Mouse (Mus musculus) CH12.LX (cell line): ENCODE results near the gene Tgm1. TPM values are rescaled to one million over a fixed set of nuclear protein-coding genes. Genes with fewer than 3 reads are reported as not detected.

Experiments used
- DNase-seq: peaks from one replicate; pipeline ENCODE4 v3.0.0-alpha.2; 2013; ENCODE audit errors: extremely low read depth
- H3K27ac ChIP-seq: 2 replicates; pipeline ENCODE4 v1.5.1; 2012; ENCODE audit warnings: low read depth, mild to moderate bottlenecking, control low read depth, moderate library complexity; ENCODE audit not compliant: insufficient read depth
- H3K27me3 ChIP-seq: replicated peaks from 2 replicates; pipeline ENCODE3; 2012; ENCODE audit warnings: inconsistent platforms
- H3K36me3 ChIP-seq, 2 experiments: replicated peaks in 1 of 2; 2 replicates each; pipeline versions ENCODE3 to v1.6.1; 2012; ENCODE audit warnings: inconsistent platforms in 1 of 2, low read length in 1 of 2, mild to moderate bottlenecking in 1 of 2, mixed read lengths in 1 of 2, moderate library complexity in 1 of 2; ENCODE audit not compliant: control insufficient read depth in 1 of 2, insufficient read depth in 1 of 2
- H3K4me1 ChIP-seq, 2 experiments: 2 replicates each; pipeline ENCODE4 v1.6.1; 2012; ENCODE audit warnings: inconsistent platforms in 1 of 2, moderate library complexity in 1 of 2; ENCODE audit not compliant: insufficient read depth in 2 of 2, control insufficient read depth in 1 of 2
- H3K4me2 ChIP-seq: 2 replicates; pipeline ENCODE4 v1.6.1; 2012; ENCODE audit warnings: low read depth, mild to moderate bottlenecking, control low read depth; ENCODE audit not compliant: poor library complexity, insufficient read depth, severe bottlenecking
- H3K4me3 ChIP-seq, 3 experiments: fragments of 150-350 bp in 1 of 3; sonication (generic) in 1 of 3; replicated peaks in 1 of 3; 2 replicates each; pipeline versions ENCODE3 to v1.5.1; 2011 to 2012; ENCODE audit warnings: low read depth in 2 of 3, low read length in 2 of 3, mild to moderate bottlenecking in 2 of 3, moderate library complexity in 2 of 3, control low read depth in 1 of 3, improper control_type of control experiment in 1 of 3, inconsistent platforms in 1 of 3, mixed read lengths in 1 of 3; ENCODE audit not compliant: poor library complexity in 1 of 3
- H3K79me2 ChIP-seq: replicated peaks from 2 replicates; pipeline ENCODE4 v1.6.1; 2012; ENCODE audit warnings: mild to moderate bottlenecking, moderate library complexity; ENCODE audit not compliant: control insufficient read depth, poor library complexity, insufficient read depth, severe bottlenecking; ENCODE audit errors: extremely low read depth
- H3K9ac ChIP-seq: 2 replicates; pipeline ENCODE4 v1.6.1; 2012; ENCODE audit warnings: low read depth, mild to moderate bottlenecking, control low read depth, moderate library complexity; ENCODE audit not compliant: insufficient read depth
- H3K9me3 ChIP-seq: replicated peaks from 2 replicates; pipeline ENCODE3; 2012; ENCODE audit warnings: low read length, inconsistent platforms, mixed read lengths
- BHLHE40 ChIP-seq: IDR thresholded peaks from 2 replicates; pipeline ENCODE4 v1.6.1; 2011; ENCODE audit warnings: mild to moderate bottlenecking, low read depth, low read length, improper control_type of control experiment
- CHD1 ChIP-seq: IDR thresholded peaks from 2 replicates; pipeline ENCODE4 v1.6.1; 2012; ENCODE audit warnings: low read depth, low read length, improper control_type of control experiment, inconsistent platforms
- CHD2 ChIP-seq: IDR thresholded peaks from 2 replicates; pipeline ENCODE4 v1.6.1; 2011; ENCODE audit warnings: low read length, improper control_type of control experiment
- E2F4 ChIP-seq: IDR thresholded peaks from 2 replicates; pipeline ENCODE4 v1.6.1; 2011; ENCODE audit warnings: low read depth, low read length, improper control_type of control experiment; ENCODE audit not compliant: insufficient replicate concordance
- ELF1 ChIP-seq: IDR thresholded peaks from 2 replicates; pipeline ENCODE4 v1.6.1; 2014; ENCODE audit warnings: low read depth, mild to moderate bottlenecking, inconsistent platforms, low read length, improper control_type of control experiment
- ETS1 ChIP-seq: conservative IDR thresholded peaks from 2 replicates; pipeline ENCODE4 v1.6.1; 2012; ENCODE audit warnings: low read depth, mild to moderate bottlenecking, inconsistent platforms, low read length, improper control_type of control experiment, moderate library complexity
- GABPA ChIP-seq: IDR thresholded peaks from 2 replicates; pipeline ENCODE4 v1.6.1; 2012; ENCODE audit warnings: low read depth, low read length, improper control_type of control experiment, inconsistent platforms; ENCODE audit not compliant: insufficient replicate concordance
- IRF4 ChIP-seq: IDR thresholded peaks from 2 replicates; pipeline ENCODE4 v1.6.1; 2014; ENCODE audit warnings: low read depth, mild to moderate bottlenecking, inconsistent platforms, low read length, improper control_type of control experiment
- JUN ChIP-seq: IDR thresholded peaks from 2 replicates; pipeline ENCODE4 v1.6.1; 2011; ENCODE audit warnings: low read depth, mild to moderate bottlenecking, low read length, improper control_type of control experiment, moderate library complexity; ENCODE audit not compliant: insufficient read depth
- MAFK ChIP-seq: IDR thresholded peaks from 2 replicates; pipeline ENCODE4 v1.6.1; 2011; ENCODE audit warnings: low read length, improper control_type of control experiment; ENCODE audit not compliant: insufficient replicate concordance
- MAZ ChIP-seq: IDR thresholded peaks from 2 replicates; pipeline ENCODE4 v1.6.1; 2012; ENCODE audit warnings: low read depth, mild to moderate bottlenecking, inconsistent platforms, low read length, improper control_type of control experiment, moderate library complexity
- MEF2A ChIP-seq: IDR thresholded peaks from 2 replicates; pipeline ENCODE4 v1.6.1; 2014; ENCODE audit warnings: low read depth, mild to moderate bottlenecking, inconsistent platforms, low read length, improper control_type of control experiment, borderline replicate concordance
- MXI1 ChIP-seq: IDR thresholded peaks from 2 replicates; pipeline ENCODE4 v1.6.1; 2011; ENCODE audit warnings: mild to moderate bottlenecking, low read depth, low read length, improper control_type of control experiment
- MYC ChIP-seq: IDR thresholded peaks from 2 replicates; pipeline ENCODE4 v1.6.1; 2011; ENCODE audit warnings: low read depth, mild to moderate bottlenecking, improper control_type of control experiment, low read length
- NRF1 ChIP-seq: IDR thresholded peaks from 2 replicates; pipeline ENCODE4 v1.6.1; 2014; ENCODE audit warnings: low read depth, mild to moderate bottlenecking, inconsistent platforms, low read length, improper control_type of control experiment, moderate library complexity
- PAX5 ChIP-seq: IDR thresholded peaks from 2 replicates; pipeline ENCODE4 v1.6.1; 2012; ENCODE audit warnings: low read length, inconsistent platforms, mixed read lengths
- POLR2AphosphoS2 ChIP-seq: IDR thresholded peaks from 2 replicates; pipeline ENCODE4 v1.6.1; 2011; ENCODE audit warnings: low read depth, low read length, improper control_type of control experiment
- UBTF ChIP-seq: IDR thresholded peaks from 2 replicates; pipeline ENCODE4 v1.6.1; 2012; ENCODE audit warnings: low read depth, mild to moderate bottlenecking, inconsistent platforms, low read length, improper control_type of control experiment, moderate library complexity
- USF1 ChIP-seq: IDR thresholded peaks from 2 replicates; pipeline ENCODE4 v1.6.1; 2014; ENCODE audit warnings: low read depth, mild to moderate bottlenecking, inconsistent platforms, low read length, improper control_type of control experiment
- USF2 ChIP-seq: conservative IDR thresholded peaks from 2 replicates; pipeline ENCODE4 v1.6.1; 2011; ENCODE audit warnings: low read depth, low read length, improper control_type of control experiment
- ZC3H11A ChIP-seq: IDR thresholded peaks from 2 replicates; pipeline ENCODE4 v1.6.1; 2012; ENCODE audit warnings: low read depth, mild to moderate bottlenecking, inconsistent platforms, low read length, improper control_type of control experiment
- ZMIZ1 ChIP-seq: IDR thresholded peaks from 2 replicates; pipeline ENCODE4 v1.6.1; 2012; ENCODE audit warnings: low read depth, mild to moderate bottlenecking, inconsistent platforms, low read length, improper control_type of control experiment
- ZNF384 ChIP-seq: IDR thresholded peaks from 2 replicates; pipeline ENCODE4 v1.6.1; 2012; ENCODE audit warnings: low read depth, low read length, improper control_type of control experiment, inconsistent platforms
- dilution Hi-C: fragments of 300-500 bp; cut with MboI; formaldehyde crosslinking; loops from 2 replicates; pipeline ENCODE4 v1.14.3; 2020; ENCODE audit warnings: low sequenced_read_pairs; ENCODE audit not compliant: extremely low pct_unique_long_range_greater_than_20kb, extremely low pct_ligation_motif_present
- in situ Hi-C: fragments of 300-500 bp; cut with MboI; formaldehyde crosslinking; loops from 3 replicates; pipeline ENCODE4 v1.14.3; 2019; ENCODE audit warnings: low sequenced_read_pairs, low pct_ligation_motif_present, low pct_unique_long_range_greater_than_20kb, mixed read lengths
- polyA plus RNA-seq: library from polyadenylated mRNA; unstranded; fragments of >175 nt; gene quantifications from 2 replicates; pipeline ENCODE4 v1.2.1, GENCODE M21; 2012; ENCODE audit warnings: low read depth; ENCODE audit not compliant: insufficient read length
- total RNA-seq, 2 experiments: library from RNA; depleted of rRNA; stranded (reverse); fragments of 300-350 nt in 1 of 2; fragments of >200 nt in 1 of 2; gene quantifications; 2 replicates each; pipeline ENCODE4 v1.2.3; 2012 to 2014

Gene Tgm1
- total and polyA plus RNA-seq, 3 experiments, result 0.07 to 0.14 TPM; not detected in 1

- dilution Hi-C loops, result no loop called here
- no peak for TF ChIP-seq IRF4
- no peak for TF ChIP-seq MEF2A
- TF ChIP-seq CHD2, result no peak
- TF ChIP-seq ETS1, result no peak
- no peak for TF ChIP-seq USF1
- TF ChIP-seq USF2, result no peak
- no peak for TF ChIP-seq PAX5
- no peak for TF ChIP-seq MAFK
- TF ChIP-seq POLR2AphosphoS2, result no peak
- no peak for TF ChIP-seq MXI1
- no peak for TF ChIP-seq ELF1
- TF ChIP-seq GABPA, result no peak
- no peak for TF ChIP-seq CHD1
- TF ChIP-seq ZC3H11A, result no peak
- no peak for TF ChIP-seq NRF1
- no peak for TF ChIP-seq E2F4
- TF ChIP-seq ZNF384, result no peak
- TF ChIP-seq MYC, result no peak
- no peak for TF ChIP-seq JUN
- no peak for TF ChIP-seq UBTF
- in situ Hi-C loops, result no loop called here
- no peak overlapping the region for H3K4me2 ChIP-seq
- peaks cover 2% of the 10 kb centered on the region for H3K27me3 ChIP-seq
- no peak overlapping the region for H3K4me3 ChIP-seq
- no peak overlapping the region for H3K27ac ChIP-seq
- H3K79me2 ChIP-seq, result no peaks in the 10 kb centered on the region
- no peak overlapping the region for H3K9ac ChIP-seq
- no peaks in the 10 kb centered on the region for H3K9me3 ChIP-seq
- peaks cover 17 to 22% of the 10 kb centered on the region in 2 experiments for H3K36me3 ChIP-seq
- no peak for DNase-seq
- no peaks in the 10 kb centered on the region for H3K4me1 ChIP-seq
These were observed 558 bp downstream of the Tgm1 start for GRCm38 (mm10) chr14:55713007-55713728.

GRCm38 (mm10) chr14:55711786-55712185 lies 1.9 kb downstream of the Tgm1 start:
- no peak for TF ChIP-seq MAFK
- TF ChIP-seq MXI1, result no peak
- no peak for TF ChIP-seq POLR2AphosphoS2
- no peak for TF ChIP-seq ZC3H11A
- TF ChIP-seq BHLHE40, result no peak
- TF ChIP-seq CHD2, result no peak
- no peak for TF ChIP-seq ZMIZ1
- TF ChIP-seq UBTF, result no peak
- no peak for TF ChIP-seq MAZ
- no peak for TF ChIP-seq USF2
- H3K27ac ChIP-seq, result no peak overlapping the region
- peaks cover 2% of the 10 kb centered on the region for H3K27me3 ChIP-seq
- no peak overlapping the region for H3K9ac ChIP-seq
- dilution Hi-C loops, result no loop called here
- no peaks in the 10 kb centered on the region for H3K79me2 ChIP-seq
- no peak for DNase-seq
- in situ Hi-C loops, result no loop called here
- peaks cover 5 to 9% of the 10 kb centered on the region in 2 experiments for H3K36me3 ChIP-seq
- H3K4me3 ChIP-seq, result no peak overlapping the region
- H3K9me3 ChIP-seq, result no peaks in the 10 kb centered on the region
- H3K4me2 ChIP-seq, result no peak overlapping the region
- no peaks in the 10 kb centered on the region for H3K4me1 ChIP-seq
